Mouse (Mus musculus) forebrain, embryonic 12.5 days (tissue): ENCODE measurements around the gene Paxip1. TPM values are rescaled to one million over a fixed set of nuclear protein-coding genes. Genes with fewer than 3 reads are reported as not detected.
A peak's percentile ranks its signal among the peaks of the same experiment; 100 is the strongest.

Experiments used
- ATAC-seq: fragments of 200-750 bp; cut with Nextera tagmentation; 2 replicates; pipeline ENCODE4 v1.8.0; 2017; ENCODE audit warnings: moderate TSS enrichment; ENCODE audit not compliant: low FRiP score
- H3K27ac ChIP-seq: fragments of 300-500 bp; sonication (generic); 2 replicates; pipeline ENCODE4 v1.5.1; 2016; ENCODE audit warnings: mild to moderate bottlenecking
- H3K27me3 ChIP-seq: fragments of 300-500 bp; sonication (generic); 2 replicates; pipeline ENCODE4 v1.6.1; 2016; ENCODE audit warnings: mild to moderate bottlenecking
- H3K36me3 ChIP-seq: fragments of 300-500 bp; sonication (generic); replicated peaks from 2 replicates; pipeline ENCODE4 v1.6.1; 2016; ENCODE audit warnings: mild to moderate bottlenecking
- H3K4me1 ChIP-seq: fragments of 300-500 bp; sonication (generic); 2 replicates; pipeline ENCODE4 v1.6.1; 2016
- H3K4me2 ChIP-seq: fragments of 300-500 bp; sonication (generic); 2 replicates; pipeline ENCODE4 v1.6.1; 2016; ENCODE audit warnings: mild to moderate bottlenecking, moderate library complexity
- H3K4me3 ChIP-seq: fragments of 300-500 bp; sonication (generic); replicated peaks from 2 replicates; pipeline ENCODE4 v1.5.1; 2016; ENCODE audit warnings: mild to moderate bottlenecking
- H3K9ac ChIP-seq: fragments of 300-500 bp; sonication (generic); 2 replicates; pipeline ENCODE4 v1.6.1; 2016; ENCODE audit warnings: mild to moderate bottlenecking
- H3K9me3 ChIP-seq: fragments of 300-500 bp; sonication (generic); 2 replicates; pipeline ENCODE4 v1.6.1; 2016
- WGBS: fragments of 180-500 bp; shearing (Covaris S2); methylation state at CpG from one replicate; pipeline ENCODE4 v1.1.7; 2016; 5-methylcytosine and 5-hydroxymethylcytosine counted together
- polyA plus RNA-seq: library from polyadenylated mRNA; unstranded; fragments of >200 nt; fragmentation: Nextera tagmentation; extraction: Ambion mirVana; gene quantifications from 2 replicates; pipeline ENCODE4 v1.2.1, GENCODE M21; 2016

The Paxip1 gene
- polyA plus RNA-seq: 47.6 and 56.7 TPM in 2 replicates

- H3K27me3 ChIP-seq: no peaks in the 10 kb centered on the region
- H3K36me3 ChIP-seq: peaks cover 22% of the 10 kb centered on the region
- H3K4me1 ChIP-seq: peaks cover 30% of the 10 kb centered on the region
- peak within 1 kb of the TSS; percentile 95 for H3K27ac ChIP-seq
- peak within 1 kb of the TSS; percentile 68 for H3K4me3 ChIP-seq
- peak; percentile 97 for ATAC-seq
- no peaks in the 10 kb centered on the region for H3K9me3 ChIP-seq
- WGBS: under 1% methylated on average over 56 of the region's 73 CpGs
- H3K9ac ChIP-seq: peak within 1 kb of the TSS; percentile 86
- H3K4me2 ChIP-seq: peak within 1 kb of the TSS; percentile 70
Measured at GRCm38 (mm10) chr5:27791303-27792172, at the start of gene Paxip1. TSS of gene Paxip1 (minus strand) at chr5:27791691.

- Histone ChIP-seq H3K4me1 (peaks cover 7% of the 10 kb centered on the region), H3K36me3 (no peaks in the 10 kb centered on the region), H3K27me3 (peaks cover 25% of the 10 kb centered on the region), H3K9ac (no peak overlapping the region), H3K4me3 (no peak overlapping the region), H3K27ac (no peak overlapping the region), H3K4me2 (no peak overlapping the region), H3K9me3 (no peaks in the 10 kb centered on the region)
- no peak for ATAC-seq
- 51% methylated on average over 4 of the region's 4 CpGs for WGBS
Measured at GRCm38 (mm10) chr5:27838061-27838460, 46.6 kb upstream of the Paxip1 start.

GRCm38 (mm10) chr5:27835096-27835495 lies 43.6 kb upstream of the Paxip1 start:
- ATAC-seq: no peak
- 88% methylated on average over 2 of the region's 2 CpGs for WGBS

GRCm38 (mm10) chr5:27827971-27828370 lies 36.5 kb upstream of the Paxip1 start:
- H3K27ac ChIP-seq: no peak overlapping the region
- H3K9me3 ChIP-seq: no peaks in the 10 kb centered on the region
- no peaks in the 10 kb centered on the region for H3K27me3 ChIP-seq
- H3K4me1 ChIP-seq: no peaks in the 10 kb centered on the region
- no peak for ATAC-seq
- no peak overlapping the region for H3K4me3 ChIP-seq
- no peaks in the 10 kb centered on the region for H3K36me3 ChIP-seq
- WGBS: 91% methylated on average over 7 of the region's 7 CpGs
- H3K4me2 ChIP-seq: no peak overlapping the region
- H3K9ac ChIP-seq: no peak overlapping the region

More at GRCm38 (mm10) chr5:27835096-27835495, 43.6 kb upstream of the Paxip1 start:
- Histone ChIP-seq H3K9ac (no peak overlapping the region), H3K4me2 (no peak overlapping the region), H3K27ac (no peak overlapping the region), H3K4me3 (no peak overlapping the region), H3K36me3 (no peaks in the 10 kb centered on the region), H3K27me3 (no peaks in the 10 kb centered on the region), H3K9me3 (no peaks in the 10 kb centered on the region), H3K4me1 (no peaks in the 10 kb centered on the region)

- Histone ChIP-seq H3K27ac (no peak overlapping the region), H3K9ac (no peak overlapping the region), H3K4me2 (no peak overlapping the region), H3K4me1 (no peaks in the 10 kb centered on the region), H3K4me3 (no peak overlapping the region), H3K36me3 (no peaks in the 10 kb centered on the region), H3K9me3 (no peaks in the 10 kb centered on the region), H3K27me3 (no peaks in the 10 kb centered on the region)
- ATAC-seq: no peak
- 88% methylated on average over 6 of the region's 6 CpGs for WGBS
Measured at GRCm38 (mm10) chr5:27821161-27821560, 29.7 kb upstream of the Paxip1 start.

- ATAC-seq: no peak
- Histone ChIP-seq H3K9me3 (no peaks in the 10 kb centered on the region), H3K36me3 (no peaks in the 10 kb centered on the region), H3K9ac (no peak overlapping the region), H3K4me2 (no peak overlapping the region), H3K4me3 (no peak overlapping the region), H3K27ac (no peak overlapping the region), H3K4me1 (no peaks in the 10 kb centered on the region), H3K27me3 (no peaks in the 10 kb centered on the region)
- 59% methylated on average over 3 of the region's 3 CpGs for WGBS
Measured at GRCm38 (mm10) chr5:27818840-27819672, 27.6 kb upstream of the Paxip1 start.

- ATAC-seq: no peak
- 87% methylated on average over 2 of the region's 2 CpGs for WGBS
- H3K4me2 ChIP-seq: no peak overlapping the region
Measured at GRCm38 (mm10) chr5:27814282-27814681, 22.8 kb upstream of the Paxip1 start.

GRCm38 (mm10) chr5:27793923-27794322 lies 2.4 kb upstream of the Paxip1 start:
- H3K9me3 ChIP-seq: no peaks in the 10 kb centered on the region
- H3K4me2 ChIP-seq: no peak overlapping the region
- H3K27ac ChIP-seq: no peak overlapping the region
- no peak overlapping the region for H3K9ac ChIP-seq
- no peaks in the 10 kb centered on the region for H3K27me3 ChIP-seq
- no peak for ATAC-seq
- peaks cover 29% of the 10 kb centered on the region for H3K4me1 ChIP-seq
- H3K36me3 ChIP-seq: no peaks in the 10 kb centered on the region
- H3K4me3 ChIP-seq: no peak overlapping the region
- WGBS: 9% methylated on average over 1 of the region's 1 CpGs

More at GRCm38 (mm10) chr5:27814282-27814681, 22.8 kb upstream of the Paxip1 start:
- H3K4me1 ChIP-seq: no peaks in the 10 kb centered on the region
- H3K9ac ChIP-seq: no peak overlapping the region
- no peaks in the 10 kb centered on the region for H3K9me3 ChIP-seq
- H3K4me3 ChIP-seq: no peak overlapping the region
- no peaks in the 10 kb centered on the region for H3K36me3 ChIP-seq
- no peaks in the 10 kb centered on the region for H3K27me3 ChIP-seq
- H3K27ac ChIP-seq: no peak overlapping the region

- Histone ChIP-seq H3K4me3 (peak overlapping the region; percentile 68), H3K9ac (peak overlapping the region; percentile 86; the same call in 1 of the 2 replicates), H3K4me1 (peaks cover 30% of the 10 kb centered on the region), H3K27me3 (no peaks in the 10 kb centered on the region), H3K9me3 (no peaks in the 10 kb centered on the region), H3K27ac (no peak overlapping the region), H3K4me2 (peak overlapping the region; percentile 70), H3K36me3 (peaks cover 11% of the 10 kb centered on the region)
- no peak for ATAC-seq
- 53% methylated on average over 9 of the region's 9 CpGs for WGBS
Measured at GRCm38 (mm10) chr5:27792531-27793205, 1.2 kb upstream of the Paxip1 start.

- Histone ChIP-seq H3K27me3 (no peaks in the 10 kb centered on the region), H3K4me3 (peak overlapping the region; percentile 68), H3K9me3 (no peaks in the 10 kb centered on the region), H3K27ac (peak overlapping the region; percentile 95), H3K36me3 (peaks cover 16% of the 10 kb centered on the region), H3K4me2 (peak overlapping the region; percentile 70), H3K9ac (peak overlapping the region; percentile 86), H3K4me1 (peaks cover 30% of the 10 kb centered on the region)
- WGBS: 21% methylated on average over 8 of the region's 8 CpGs
- no peak for ATAC-seq
Measured at GRCm38 (mm10) chr5:27792173-27792470, 631 bp upstream of the Paxip1 start.

- peak overlapping the region; percentile 68 for H3K4me3 ChIP-seq
- peaks cover 30% of the 10 kb centered on the region for H3K4me1 ChIP-seq
- under 1% methylated on average over 47 of the region's 47 CpGs for WGBS
Measured at GRCm38 (mm10) chr5:27790910-27791288, 592 bp downstream of the Paxip1 start.

More at GRCm38 (mm10) chr5:27790910-27791288, 592 bp downstream of the Paxip1 start:
- Histone ChIP-seq H3K9ac (peak overlapping the region; percentile 86), H3K9me3 (no peaks in the 10 kb centered on the region), H3K4me2 (peak overlapping the region; percentile 70), H3K27ac (peak overlapping the region; percentile 95), H3K27me3 (no peaks in the 10 kb centered on the region), H3K36me3 (peaks cover 28% of the 10 kb centered on the region)
- ATAC-seq: peak; percentile 85
